Mouse (Mus musculus) E14TG2a.4 (cell line): ENCODE measurements around the gene Rpl35a.

Source experiments
- CTCF ChIP-seq: conservative IDR thresholded peaks from 2 replicates; pipeline ENCODE4 v1.5.1; 2014; ENCODE audit warnings: low read length
- NANOG ChIP-seq: IDR thresholded peaks from 2 replicates; pipeline ENCODE4 v1.6.1; 2014; ENCODE audit warnings: borderline replicate concordance, low read length, mixed read lengths
- POU5F1 ChIP-seq: IDR thresholded peaks from 2 replicates; pipeline ENCODE4 v1.6.1; 2014; ENCODE audit warnings: low read length, borderline replicate concordance

DNA sequence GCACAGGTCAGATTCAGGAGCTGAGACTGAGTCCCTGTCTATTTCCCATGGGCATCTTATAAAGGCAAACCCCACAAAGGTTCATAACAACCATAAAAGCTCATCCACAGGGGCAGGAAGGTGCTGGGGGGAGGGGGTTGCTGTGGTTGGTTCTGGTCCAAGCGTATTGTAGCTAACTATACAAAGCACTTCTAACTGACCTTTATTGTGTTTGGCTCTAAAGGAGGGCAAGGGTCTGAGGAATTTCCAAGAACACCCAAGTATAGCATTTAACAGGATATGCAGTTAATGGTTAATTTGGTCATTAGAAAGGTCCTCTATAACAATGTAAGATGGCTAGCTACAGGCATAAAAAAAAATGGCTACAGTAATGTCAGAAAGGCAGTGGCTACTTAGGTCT, 13.6 kb upstream of the Rpl35a start:
- TF ChIP-seq CTCF (no peak), POU5F1 (no peak), NANOG (no peak)
